Mouse (Mus musculus) gastrocnemius, postnatal 14 days (tissue): ENCODE results near the gene Ubiad1. TPM values are rescaled to one million over a fixed set of nuclear protein-coding genes. Genes with fewer than 3 reads are reported as not detected.

Experiments used
- DNase-seq: peaks from one replicate; pipeline ENCODE4 v3.0.0; 2021; ENCODE audit warnings: mixed read lengths
- intact Hi-C: fragments of 180-260 bp; cut with DNase I; formaldehyde crosslinking; loops from one replicate; pipeline ENCODE4 v1.15.1; 2025; ENCODE audit warnings: low total_unique reads
- total RNA-seq, 2 experiments: library from RNA; stranded (reverse); gene quantifications; 2 replicates each; pipeline ENCODE4 v1.2.3; 2021

The Ubiad1 gene
- total RNA-seq, 2 experiments from 2014 or later, result 8.4 to 10.1 TPM

GRCm38 (mm10) chr4:148460656-148461284 lies 16.2 kb upstream of the Ubiad1 start:
- DNase-seq, result no peak
- intact Hi-C loops, result no loop called here

- no peak for DNase-seq
- intact Hi-C loops, result no loop called here
These were observed 11.0 kb upstream of the Ubiad1 start for GRCm38 (mm10) chr4:148455477-148456025.

GRCm38 (mm10) chr4:148453707-148454106 lies 9.1 kb upstream of the Ubiad1 start:
- intact Hi-C loops, result no loop called here
- DNase-seq, result no peak

- intact Hi-C loops, result no loop called here
- DNase-seq, result peak; percentile 43
These were observed 4.3 kb upstream of the Ubiad1 start for GRCm38 (mm10) chr4:148448853-148449245.

GRCm38 (mm10) chr4:148448179-148448852 lies 3.7 kb upstream of the Ubiad1 start, which contains the start of gene Mtor:
Mtor (plus strand) TSS chr4:148448611.
- intact Hi-C loops, result no loop called here
- peak; percentile 93 for DNase-seq

GRCm38 (mm10) chr4:148442598-148442997 lies 2.0 kb downstream of the Ubiad1 start:
- DNase-seq, result no peak

GRCm38 (mm10) chr4:148441931-148442330 lies 2.6 kb downstream of the Ubiad1 start:
- intact Hi-C loops, result no loop called here
- no peak for DNase-seq

More at GRCm38 (mm10) chr4:148442598-148442997, 2.0 kb downstream of the Ubiad1 start:
- intact Hi-C loops, result no loop called here

GRCm38 (mm10) chr4:148435657-148436330 lies 8.8 kb downstream of the Ubiad1 start:
- intact Hi-C loops, result loop anchor here (10.0 kb wide), 1 partner anchor 331 kb away; no protein-coding TSS in a partner anchor
- no peak for DNase-seq

GRCm38 (mm10) chr4:148435106-148435505 lies 9.5 kb downstream of the Ubiad1 start:
- intact Hi-C loops, result loop anchor here (10.0 kb wide), 1 partner anchor 330 kb away; no protein-coding TSS in a partner anchor
- no peak for DNase-seq

- DNase-seq, result no peak
- intact Hi-C loops, result loop anchor here (10.0 kb wide), 1 partner anchor 330 kb away; no protein-coding TSS in a partner anchor
These were observed 10.0 kb downstream of the Ubiad1 start for GRCm38 (mm10) chr4:148434554-148434953.

GRCm38 (mm10) chr4:148433813-148434212 lies 10.8 kb downstream of the Ubiad1 start:
- no peak for DNase-seq

GRCm38 (mm10) chr4:148433336-148433735 lies 11.2 kb downstream of the Ubiad1 start:
- intact Hi-C loops, result loop anchor here (10.0 kb wide), 1 partner anchor 329 kb away; no protein-coding TSS in a partner anchor
- DNase-seq, result no peak

More at GRCm38 (mm10) chr4:148433813-148434212, 10.8 kb downstream of the Ubiad1 start:
- intact Hi-C loops, result loop anchor here (10.0 kb wide), 1 partner anchor 329 kb away; no protein-coding TSS in a partner anchor

- intact Hi-C loops, result loop anchor here (10.0 kb wide), 1 partner anchor 328 kb away; no protein-coding TSS in a partner anchor
- no peak for DNase-seq
These were observed 12.1 kb downstream of the Ubiad1 start for GRCm38 (mm10) chr4:148432488-148432887.

- intact Hi-C loops, result loop anchor here (10.0 kb wide), 1 partner anchor 326 kb away; no protein-coding TSS in a partner anchor
These were observed 13.6 kb downstream of the Ubiad1 start for GRCm38 (mm10) chr4:148430880-148431519.

GRCm38 (mm10) chr4:148429686-148430085 lies 14.9 kb downstream of the Ubiad1 start:
- intact Hi-C loops, result loop anchor here (2.0 to 10.0 kb wide), 3 partner anchors 145 to 325 kb away; partner anchors contain the start of gene Disp3
- peak; percentile 68 for DNase-seq

More at GRCm38 (mm10) chr4:148430880-148431519, 13.6 kb downstream of the Ubiad1 start:
- DNase-seq, result no peak

GRCm38 (mm10) chr4:148429121-148429520 lies 15.4 kb downstream of the Ubiad1 start:
- DNase-seq, result no peak
- intact Hi-C loops, result loop anchor here (2.0 to 10.0 kb wide), 2 partner anchors 144 to 258 kb away; partner anchors contain the start of gene Disp3

- DNase-seq, result no peak
- intact Hi-C loops, result loop anchor here (2.0 to 10.0 kb wide), 2 partner anchors 144 to 258 kb away; partner anchors contain the start of gene Disp3
These were observed 16.0 kb downstream of the Ubiad1 start for GRCm38 (mm10) chr4:148428544-148428943.

GRCm38 (mm10) chr4:148426950-148427850 lies 17.4 kb downstream of the Ubiad1 start:
- intact Hi-C loops, result loop anchor here (10.0 kb wide), 1 partner anchor 142 kb away; the partner anchor contains the start of gene Disp3
- no peak for DNase-seq
